Mouse (Mus musculus): ENCODE measurements at regions not wholly inside any gene's neighbourhood (a gene's known extent, or its start where the extent isn't known, plus 50 kb on each side); places are given as distances from the start of the nearest gene placed in this dataset.

DNA sequence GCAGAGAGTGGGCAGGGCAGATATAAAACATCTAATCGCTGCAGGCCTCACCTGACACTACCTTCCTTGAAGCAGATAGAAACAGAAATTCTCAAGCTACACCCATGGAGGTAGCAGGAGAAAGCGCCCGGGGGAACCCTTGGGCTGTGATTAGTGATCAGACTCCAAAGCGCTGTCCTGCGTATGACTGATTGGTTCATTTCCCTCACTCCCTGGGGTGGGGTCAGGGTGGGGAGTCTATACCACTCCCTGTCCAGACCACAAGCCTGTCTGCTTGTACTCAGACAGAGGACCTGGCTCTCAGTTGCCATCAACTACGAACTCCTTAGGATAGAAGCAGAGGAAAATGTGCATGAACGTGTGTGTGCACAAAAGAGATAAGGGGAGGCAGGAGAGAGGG lies 77.7 kb downstream of the Gm826 start:
- DNase-seq = no peak

DNA sequence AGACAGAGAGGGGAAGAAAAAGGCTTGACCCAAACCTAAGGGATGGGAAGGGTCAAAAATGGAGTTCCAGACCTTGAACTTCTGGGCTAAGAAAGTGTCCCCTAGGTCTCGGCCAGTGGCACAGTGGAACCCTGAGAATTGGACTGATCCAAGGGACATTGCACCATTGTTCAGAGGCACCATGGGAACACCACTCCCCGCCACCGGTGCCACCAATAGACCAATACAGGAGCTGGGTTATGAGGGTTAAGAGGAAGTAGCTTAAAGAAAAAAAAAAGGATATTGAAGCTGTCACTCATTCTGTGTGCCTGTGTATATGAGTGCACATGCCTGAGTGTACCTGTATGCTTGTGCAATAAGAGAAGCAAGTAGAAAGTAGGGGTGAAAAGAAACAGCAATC lies 83.7 kb downstream of the Gm826 start:
- DNase-seq = no peak

GRCm38 (mm10) chr2:160249104-160250093 lies 84.6 kb downstream of the Gm826 start:
- peak; percentile 52 for DNase-seq

- no peak for DNase-seq
Measured at GRCm38 (mm10) chr2:160247286-160247685, 86.7 kb downstream of the Gm826 start.

DNA sequence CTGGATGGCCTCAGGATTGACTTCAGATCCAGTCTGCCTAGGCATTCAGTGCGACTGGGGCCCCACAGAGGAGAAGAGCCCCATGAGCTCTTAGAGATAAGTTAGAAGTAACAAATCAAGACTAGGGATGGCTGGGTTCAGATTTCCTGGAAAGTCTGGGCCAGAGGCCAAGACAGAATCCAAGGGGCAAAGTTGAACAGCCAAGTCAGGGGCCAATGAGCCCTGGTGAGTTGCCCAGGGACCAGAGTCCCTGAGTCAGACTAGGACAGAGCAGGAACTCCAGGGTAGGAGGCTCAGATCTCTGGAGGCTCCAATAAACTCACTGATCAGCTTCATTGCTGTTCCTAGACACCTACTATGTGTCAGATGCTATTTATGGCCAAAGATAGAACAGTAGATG lies 87.6 kb downstream of the Gm826 start:
- DNase-seq = no peak

- peak; percentile 19 for DNase-seq
Measured at GRCm38 (mm10) chr2:160244866-160245265, 89.1 kb downstream of the Gm826 start.

GRCm38 (mm10) chr2:160240531-160241379 lies 93.2 kb downstream of the Gm826 start:
- DNase-seq = no peak

GRCm38 (mm10) chr2:160237436-160238104 lies 96.4 kb downstream of the Gm826 start:
- no peak for DNase-seq

GRCm38 (mm10) chr2:160236806-160237205 lies 97.2 kb downstream of the Gm826 start:
- DNase-seq = no peak

DNA sequence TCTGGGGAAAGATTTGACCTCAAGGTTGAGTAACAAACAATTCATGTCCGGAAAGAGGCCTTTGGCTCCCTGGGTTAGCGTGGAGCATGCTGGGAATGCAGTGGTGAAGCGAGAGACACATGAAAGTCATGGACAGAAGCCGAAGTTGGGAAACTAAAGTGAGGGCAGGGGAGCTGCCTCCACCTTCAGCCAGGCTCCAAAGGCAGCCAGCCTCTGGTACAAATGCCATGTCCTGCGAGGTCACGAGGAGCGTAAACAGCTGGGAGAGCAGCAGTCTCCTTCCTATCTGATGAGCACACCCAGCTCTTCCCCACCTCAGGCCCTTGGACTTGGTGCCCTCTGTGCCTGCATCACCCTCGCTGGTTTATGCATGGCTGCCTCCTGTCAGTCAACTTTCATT lies 103.2 kb downstream of the Gm826 start:
- peak; percentile 17 for DNase-seq

DNA sequence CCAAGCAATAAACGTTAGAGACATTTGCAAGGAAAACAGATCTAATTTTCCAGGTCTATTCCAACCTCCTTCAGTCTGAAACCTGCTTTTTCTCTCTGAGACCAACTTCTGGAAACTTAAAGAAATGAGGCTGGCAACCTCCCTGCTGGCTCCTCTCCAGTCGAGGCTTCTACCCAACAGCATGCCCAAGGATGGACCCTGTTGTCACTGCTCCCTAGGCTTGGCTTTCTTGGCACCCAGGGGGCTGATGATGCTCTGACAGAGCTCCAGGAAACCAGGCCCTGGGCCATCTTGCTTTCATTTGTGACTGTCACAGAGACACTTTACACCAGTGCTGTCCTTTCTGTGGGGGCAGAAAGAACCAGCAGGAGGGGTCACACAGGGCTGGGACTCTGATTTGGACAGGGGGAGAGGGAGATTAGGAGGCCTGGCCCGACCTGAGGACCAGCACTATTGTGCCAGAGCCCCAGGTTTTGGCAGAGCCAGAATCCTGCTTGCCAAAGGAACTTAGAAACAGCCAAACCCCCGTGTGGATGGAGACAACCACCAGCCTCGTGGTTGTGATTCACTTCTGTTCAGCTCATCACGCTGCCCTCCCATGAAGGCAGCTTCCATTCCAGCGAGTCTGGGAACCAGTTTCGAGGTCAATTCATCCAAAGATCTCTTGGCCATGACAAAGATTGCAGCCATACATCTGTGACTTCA lies 105.5 kb downstream of the Gm826 start:
- DNase-seq = no peak

- DNase-seq = no peak
Measured at GRCm38 (mm10) chr2:160225450-160225849, 108.5 kb downstream of the Gm826 start.

- no peak for DNase-seq
Measured at GRCm38 (mm10) chr2:160223366-160223765, 110.6 kb downstream of the Gm826 start.

- DNase-seq = no peak
Measured at GRCm38 (mm10) chr2:160221772-160222171, 112.2 kb downstream of the Gm826 start.

- DNase-seq = peak; percentile 69
Measured at GRCm38 (mm10) chr2:160220562-160221021, 113.4 kb downstream of the Gm826 start.

- no peak for DNase-seq
Measured at GRCm38 (mm10) chr2:160214032-160214812, 119.7 kb downstream of the Gm826 start.

DNA sequence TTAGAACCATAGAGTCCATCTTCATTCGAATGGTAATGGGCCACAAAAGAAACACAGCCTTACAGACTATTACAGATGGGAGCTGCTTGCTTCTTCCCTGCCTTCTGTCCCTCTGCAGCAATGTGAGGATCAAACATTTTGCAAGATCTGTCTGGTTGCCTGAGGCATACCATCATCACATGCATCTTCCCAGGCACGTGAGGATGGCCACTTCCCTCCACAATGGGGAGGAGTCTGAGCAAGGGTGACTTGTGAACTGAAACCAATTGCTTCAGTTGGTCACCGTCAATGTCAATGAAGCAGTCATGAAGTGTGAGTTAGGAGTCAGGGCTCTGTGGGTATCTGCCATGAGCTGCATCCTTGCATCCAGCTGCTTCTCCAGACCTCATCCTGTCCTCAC lies 123.5 kb downstream of the Gm826 start:
- no peak for DNase-seq

DNA sequence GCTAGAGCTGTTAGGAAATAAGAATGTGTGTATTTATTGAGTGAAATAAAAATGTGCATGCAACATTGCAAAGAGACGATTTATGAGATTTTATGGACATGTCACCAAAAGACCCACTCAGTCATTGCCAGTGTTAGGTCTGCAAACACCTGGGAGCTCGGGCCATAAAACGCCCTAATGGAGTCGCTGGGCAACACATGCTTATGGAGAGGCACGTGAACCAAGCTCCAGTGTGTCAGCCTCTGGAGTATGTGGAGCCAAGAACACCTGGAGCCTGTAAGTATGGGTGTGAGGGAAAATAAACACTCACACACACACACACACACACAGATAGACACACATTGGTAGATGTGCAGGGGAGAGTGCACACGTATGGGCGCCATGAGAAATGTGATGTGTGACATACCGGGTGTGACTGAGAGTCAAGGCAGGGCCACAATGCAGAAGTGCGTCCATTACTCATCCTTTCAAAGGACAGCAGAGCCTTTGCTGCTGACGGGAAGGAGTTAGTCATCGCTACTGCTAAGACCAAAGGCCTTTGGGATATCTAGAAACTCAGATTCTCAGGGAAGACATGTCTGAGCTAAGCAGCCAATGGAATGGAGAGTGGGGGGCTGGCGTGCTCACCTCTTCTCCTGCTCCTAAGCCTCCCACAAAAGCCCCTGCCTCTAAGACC lies 124.2 kb downstream of the Gm826 start:
- no peak for DNase-seq

- peak; percentile 38 for DNase-seq
Measured at GRCm38 (mm10) chr2:160208295-160208694, 125.7 kb downstream of the Gm826 start.

DNA sequence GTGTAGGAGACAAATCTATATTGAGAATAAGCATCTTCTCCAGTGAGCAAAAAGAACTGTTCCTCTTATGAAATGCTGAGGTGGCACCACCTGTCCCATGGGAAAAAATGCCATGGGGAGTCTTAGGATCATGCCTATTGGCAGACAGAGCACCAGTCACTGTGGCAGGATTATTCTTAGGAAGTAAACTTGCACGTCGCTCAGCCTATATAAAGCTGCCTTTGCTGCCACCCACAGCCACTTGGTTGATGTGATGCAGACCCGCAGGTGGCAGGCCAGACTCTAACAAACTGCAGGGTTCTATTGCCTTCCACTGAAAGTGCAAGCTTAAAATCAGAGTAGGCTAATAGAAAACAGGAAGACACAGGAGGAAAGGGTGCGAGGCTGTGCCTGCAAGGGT lies 126.7 kb downstream of the Gm826 start:
- DNase-seq = no peak

GRCm38 (mm10) chr2:160192661-160193060 lies 141.3 kb downstream of the Gm826 start:
- no peak for DNase-seq

Measured in retina, postnatal 1 day (tissue).